Mouse (Mus musculus) forelimb bud, embryonic 11.5 days (tissue): ENCODE data around the gene Dmxl2.

Source experiments
- DNase-seq: peaks from one replicate; pipeline ENCODE4 v3.0.0-alpha.2; 2012; ENCODE audit warnings: low read depth, low spot score

Dmxl2 gene

GRCm38 (mm10) chr9:54501453-54502110 is at the start of gene Dmxl2:
Gene Dmxl2, minus strand, starts transcription at chr9:54501626.
- DNase-seq = peak; percentile 92

- DNase-seq = no peak
Observed at GRCm38 (mm10) chr9:54549433-54549832, 48.0 kb upstream of the Dmxl2 start.

DNA sequence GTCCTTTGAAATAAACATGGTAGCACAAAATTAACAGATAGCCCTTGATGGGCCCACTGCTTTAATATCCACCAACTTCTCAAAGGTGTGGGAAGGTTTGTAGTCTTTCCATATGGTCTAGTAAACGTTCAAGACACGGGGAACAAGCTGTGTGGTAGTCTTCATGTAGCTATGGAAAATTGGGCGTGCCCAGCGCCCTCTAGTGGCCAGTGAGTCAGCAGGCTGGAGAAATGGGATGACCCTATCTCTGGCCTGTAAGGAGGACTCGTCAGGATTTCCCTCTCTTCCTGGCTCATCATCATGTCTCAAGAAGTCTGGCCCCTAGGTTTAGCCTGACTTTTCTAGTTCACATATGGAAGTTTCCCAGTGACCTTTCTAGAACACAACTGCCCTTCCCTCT is 46.1 kb upstream of the Dmxl2 start:
- peak; percentile 49 for DNase-seq

- no peak for DNase-seq
Observed at GRCm38 (mm10) chr9:54544954-54545315, 43.5 kb upstream of the Dmxl2 start.

- no peak for DNase-seq
Observed at GRCm38 (mm10) chr9:54544212-54544953, 43.0 kb upstream of the Dmxl2 start.

- DNase-seq = no peak
Observed at GRCm38 (mm10) chr9:54540801-54541200, 39.4 kb upstream of the Dmxl2 start.

DNA sequence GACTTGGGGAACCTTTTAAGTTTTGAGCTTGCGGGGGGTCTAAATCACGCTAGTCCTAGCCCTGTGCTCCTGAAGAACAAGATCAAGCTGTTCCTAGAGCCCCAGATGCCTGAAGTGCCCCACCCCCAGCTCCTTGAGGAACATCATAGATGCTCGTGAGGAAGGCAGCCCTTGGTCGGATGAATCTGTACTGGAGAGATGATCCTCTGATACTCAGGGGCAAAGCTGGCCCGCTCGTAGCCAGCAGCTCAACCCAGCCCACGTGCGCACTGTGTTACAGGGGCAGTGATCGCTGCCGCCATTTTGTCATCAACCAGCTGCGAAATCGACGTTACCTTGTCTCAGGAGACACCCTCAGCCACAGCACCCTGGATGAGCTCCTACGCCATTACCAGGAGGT is 37.3 kb upstream of the Dmxl2 start, which contains the start of gene Sh2d7:
Sh2d7 (plus strand) TSS at position 301 of the 400 bp plus-strand sequence.
- no peak for DNase-seq

- no peak for DNase-seq
Observed at GRCm38 (mm10) chr9:54538244-54538643, 36.8 kb upstream of the Dmxl2 start.

- DNase-seq = no peak
Observed at GRCm38 (mm10) chr9:54537480-54537879, 36.1 kb upstream of the Dmxl2 start.

- no peak for DNase-seq
Observed at GRCm38 (mm10) chr9:54537030-54537429, 35.6 kb upstream of the Dmxl2 start.

GRCm38 (mm10) chr9:54536236-54536635 is 34.8 kb upstream of the Dmxl2 start:
- no peak for DNase-seq

DNA sequence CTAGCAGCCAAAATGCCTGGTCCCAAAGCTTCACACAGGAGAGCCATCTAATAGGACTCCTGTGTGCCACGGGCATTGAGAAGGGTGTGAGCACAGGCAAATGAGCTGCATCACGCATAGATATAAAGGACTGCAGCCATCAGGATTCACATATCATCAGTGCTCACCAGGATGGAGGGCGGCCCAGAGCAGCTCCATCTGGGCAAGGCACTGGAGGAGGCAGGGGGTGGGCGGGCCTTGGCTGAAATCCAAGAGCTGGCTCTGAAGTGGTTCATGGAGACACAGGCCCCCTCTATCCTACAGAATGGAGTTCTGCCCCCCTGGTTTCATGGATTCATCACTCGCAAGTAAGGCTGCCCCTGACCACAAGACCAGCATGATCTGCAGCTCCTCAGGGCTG is 32.5 kb upstream of the Dmxl2 start:
- DNase-seq = no peak

GRCm38 (mm10) chr9:54532926-54533325 is 31.5 kb upstream of the Dmxl2 start:
- no peak for DNase-seq

DNA sequence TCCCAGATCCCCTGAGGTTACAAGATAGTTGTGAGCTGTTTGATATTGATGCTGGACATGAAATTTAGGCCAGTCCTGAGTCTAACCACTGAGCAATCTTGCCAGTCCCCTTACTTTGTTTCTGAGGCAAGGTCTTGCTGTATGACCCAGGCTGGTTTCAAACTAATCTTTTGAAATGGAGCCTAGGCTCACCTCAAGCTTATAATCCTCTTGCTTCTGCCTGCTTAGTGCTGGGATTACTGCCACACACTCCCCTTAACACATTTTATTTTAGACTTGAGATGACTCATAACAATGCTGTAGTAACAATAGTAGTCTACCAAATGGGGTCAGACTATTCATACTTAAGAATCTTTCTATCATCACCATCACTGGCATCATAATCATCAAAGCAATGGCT is 30.0 kb upstream of the Dmxl2 start:
- no peak for DNase-seq

DNA sequence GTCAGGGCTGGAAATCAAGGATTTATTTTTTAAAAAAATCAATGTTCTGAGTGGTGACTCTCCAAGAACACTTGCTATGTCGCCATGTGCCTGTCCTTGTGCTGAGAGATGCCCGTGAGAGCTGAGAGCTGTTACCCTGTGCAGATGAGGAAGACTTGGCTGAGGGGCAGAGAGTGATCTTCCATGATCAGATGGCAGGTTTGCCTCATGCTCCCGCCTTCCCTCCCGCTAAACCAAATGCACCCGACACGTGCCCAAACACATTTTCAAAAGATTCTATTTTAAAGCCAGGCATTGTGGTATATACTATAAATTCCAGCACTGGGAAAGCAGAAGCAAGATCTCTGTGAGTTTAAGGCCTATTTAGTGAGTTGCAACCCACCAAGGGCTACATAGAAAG is 29.4 kb upstream of the Dmxl2 start:
- no peak for DNase-seq

DNA sequence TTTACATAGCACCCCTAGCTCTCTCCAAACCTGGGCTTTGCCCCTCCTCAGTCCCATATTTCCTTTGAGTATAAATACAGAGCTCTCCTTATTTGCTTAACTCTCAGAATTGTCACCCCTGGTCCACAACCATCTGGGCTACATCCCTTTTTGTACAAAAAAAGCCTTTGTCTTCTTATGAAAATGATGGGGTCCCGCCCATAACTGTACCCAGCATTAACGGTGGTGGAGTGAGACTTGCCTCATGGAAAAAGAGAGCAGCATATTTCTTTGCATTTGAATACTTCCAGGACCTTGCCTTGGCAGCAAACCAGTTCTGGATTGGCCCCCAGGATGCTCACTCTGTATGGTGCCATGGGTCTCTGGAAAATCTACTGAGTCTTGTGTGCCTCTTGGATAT is 28.5 kb upstream of the Dmxl2 start:
- no peak for DNase-seq

- no peak for DNase-seq
Observed at GRCm38 (mm10) chr9:54527694-54528093, 26.3 kb upstream of the Dmxl2 start.

DNA sequence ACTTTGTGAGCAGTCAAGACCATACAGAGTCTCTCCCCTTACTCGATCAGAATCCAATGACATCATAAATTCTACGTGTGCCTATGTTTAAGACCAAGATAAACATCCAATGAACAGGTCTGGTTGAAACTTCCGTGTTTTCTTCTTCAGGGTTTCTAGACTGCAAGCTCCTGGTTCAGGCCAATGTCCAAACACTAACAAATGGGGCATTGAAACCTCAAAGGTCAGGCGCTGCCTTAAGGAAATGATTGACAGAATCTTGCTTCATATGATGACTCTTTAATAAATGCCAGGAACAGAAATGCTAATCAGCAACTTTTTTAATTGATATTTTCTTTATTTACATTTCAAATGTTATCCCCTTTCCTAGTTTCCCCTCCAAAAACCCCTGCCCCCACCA is 18.9 kb upstream of the Dmxl2 start:
- DNase-seq = no peak

GRCm38 (mm10) chr9:54518921-54519320 is 17.5 kb upstream of the Dmxl2 start:
- no peak for DNase-seq

GRCm38 (mm10) chr9:54515991-54516390 is 14.6 kb upstream of the Dmxl2 start:
- DNase-seq = no peak

- no peak for DNase-seq
Observed at GRCm38 (mm10) chr9:54502873-54503272, 1.4 kb upstream of the Dmxl2 start.

- DNase-seq = no peak
Observed at GRCm38 (mm10) chr9:54502111-54502495, 677 bp upstream of the Dmxl2 start.

DNA sequence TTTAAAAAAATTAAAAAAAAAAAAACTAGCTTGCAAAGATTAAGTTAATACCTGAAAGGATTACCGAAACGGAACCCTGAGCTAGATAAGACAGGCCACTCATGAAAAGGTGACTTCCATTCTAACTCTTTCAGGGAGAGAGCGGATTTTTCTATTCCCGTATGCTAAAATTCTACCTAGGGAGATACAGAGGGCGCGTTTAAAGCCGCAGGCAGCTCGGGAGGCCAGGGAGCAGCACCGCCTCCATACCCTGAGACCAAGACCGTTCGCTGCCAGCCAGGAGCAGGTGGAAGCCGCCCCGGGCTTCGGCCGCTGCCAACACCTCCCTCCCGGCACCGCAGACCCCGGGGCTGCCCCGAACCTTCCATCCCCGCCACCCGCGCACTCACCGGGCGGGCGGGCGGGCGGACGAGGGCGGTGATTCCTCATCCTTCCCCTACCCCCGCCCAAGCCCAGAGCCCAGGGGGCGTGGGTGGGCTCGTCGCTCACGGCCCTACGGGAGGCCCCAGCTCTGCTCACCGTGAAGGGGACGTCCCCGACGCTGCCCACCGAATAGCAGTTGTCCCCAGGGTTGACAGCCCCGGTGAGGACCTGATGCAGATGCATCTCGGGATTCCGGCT is 484 bp downstream of the Dmxl2 start:
- no peak for DNase-seq
